Mouse (Mus musculus): ENCODE data around the gene Eng. TPM values are rescaled to one million over a fixed set of nuclear protein-coding genes. Genes with fewer than 3 reads are reported as not detected.

The Eng gene
- total RNA-seq, 2 experiments from 2014 or later, result 152 to 166 TPM

GRCm38 (mm10) chr2:32673176-32673917, 27.0 kb downstream of the Eng start:
- intact Hi-C loops (cut with DNase I), result no loop called here
- no peak for DNase-seq

DNA sequence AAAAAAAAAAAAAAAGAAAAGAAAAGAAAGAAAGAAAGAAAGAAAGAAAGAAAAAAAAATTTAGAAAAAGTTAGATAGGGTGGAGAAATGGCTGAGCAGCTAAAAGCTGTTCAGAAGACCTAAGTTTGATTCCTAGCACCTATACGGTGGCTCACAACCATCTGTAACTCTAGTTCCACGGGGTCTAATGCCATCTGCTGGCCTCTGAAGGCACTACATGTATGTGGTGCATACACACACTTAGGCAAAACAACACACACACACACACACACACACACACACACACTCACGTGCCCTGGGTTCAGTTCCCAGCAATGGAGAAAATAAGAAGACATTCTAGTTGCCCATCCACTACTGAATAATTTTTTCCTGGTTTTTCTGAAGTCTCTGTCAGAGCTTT, 30.4 kb downstream of the Eng start:
- intact Hi-C loops (cut with DNase I), result no loop called here

DNA sequence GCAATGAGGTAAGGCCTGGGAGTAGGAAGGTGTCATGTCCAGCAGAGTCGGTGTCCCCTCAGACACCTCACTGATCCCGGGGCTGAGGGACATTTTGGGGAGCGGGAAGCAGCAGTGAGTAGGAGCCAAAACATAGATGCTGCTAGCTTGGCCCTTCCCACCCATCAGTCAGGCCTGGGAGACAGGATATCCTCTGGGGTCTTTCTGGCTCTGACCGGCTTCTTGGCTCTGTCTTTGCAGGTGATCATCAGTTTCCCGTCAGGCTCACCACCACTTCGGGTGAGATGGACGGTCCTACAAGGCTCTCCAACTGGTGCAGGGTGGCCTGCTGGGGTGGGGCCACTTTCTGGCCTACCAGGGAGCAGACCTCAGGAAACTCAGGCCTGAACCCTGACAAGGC, 31.3 kb downstream of the Eng start:
- no peak for DNase-seq
- intact Hi-C loops (cut with DNase I), result no loop called here

More for the DNA sequence above, 30.4 kb downstream of the Eng start:
- DNase-seq, result no peak

GRCm38 (mm10) chr2:32680051-32680451, 33.7 kb downstream of the Eng start:
- intact Hi-C loops (cut with DNase I), result no loop called here
- peak; percentile 52 to 57 for DNase-seq

- no peak for DNase-seq
- intact Hi-C loops (cut with DNase I), result no loop called here
Observed at GRCm38 (mm10) chr2:32680961-32681650, 34.7 kb downstream of the Eng start.

DNA sequence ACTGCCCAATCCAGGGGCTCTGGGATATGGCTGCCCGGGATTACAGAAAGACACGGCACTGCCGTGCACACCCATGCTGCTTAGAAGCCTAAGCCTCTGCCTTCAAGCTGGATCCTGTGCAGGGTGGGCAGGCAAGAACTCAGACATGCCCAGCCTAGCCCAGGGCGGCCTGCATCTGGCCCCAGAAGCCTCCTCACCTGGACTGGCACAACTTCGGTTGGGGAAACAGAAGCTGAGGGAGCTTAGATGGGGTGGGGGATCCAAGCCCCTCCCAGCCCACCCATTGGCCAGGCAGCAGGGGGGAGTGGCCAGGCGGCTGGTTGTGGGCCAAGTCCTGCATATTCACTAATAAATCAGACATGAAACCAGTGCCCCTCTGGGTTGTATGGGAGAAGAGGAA, 35.4 kb downstream of the Eng start:
- intact Hi-C loops (cut with DNase I), result no loop called here

DNA sequence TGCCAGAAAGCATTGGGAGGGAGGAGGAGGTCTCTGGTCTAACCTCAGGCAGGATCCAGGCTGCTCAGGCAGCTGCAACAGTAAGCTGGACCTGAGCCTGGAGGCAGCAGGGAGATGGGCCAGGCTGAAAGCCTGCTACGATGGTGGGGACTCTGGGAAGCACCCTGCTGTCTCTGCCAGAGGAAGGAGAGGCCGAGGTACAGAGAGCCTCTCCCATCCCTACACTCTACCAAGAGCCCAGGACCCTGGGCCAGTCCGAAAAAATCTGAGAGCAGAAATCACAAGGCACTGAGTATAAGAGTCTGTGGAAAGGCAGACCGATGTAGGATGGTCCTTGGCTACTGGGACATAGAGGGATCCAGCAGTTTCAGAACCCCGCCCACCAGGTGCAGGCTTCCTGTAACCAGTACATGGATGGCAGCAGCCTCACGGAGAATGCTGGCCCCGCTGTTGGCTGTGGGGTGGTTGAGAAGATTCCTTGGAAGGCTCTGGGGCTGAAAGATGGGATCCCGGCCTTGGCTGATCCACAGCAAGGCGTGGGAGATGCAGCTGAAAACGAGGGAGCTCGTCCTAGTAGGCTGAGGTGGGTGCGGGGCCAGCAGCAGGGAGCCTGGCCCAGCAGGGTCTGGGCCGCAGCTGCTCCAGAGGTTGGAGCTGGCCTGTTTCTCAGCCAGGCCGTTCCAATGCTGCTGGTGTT, 36.5 kb downstream of the Eng start:
- peak; percentile 43 to 45 for DNase-seq
- intact Hi-C loops (cut with DNase I), result no loop called here

More for the DNA sequence above, 35.4 kb downstream of the Eng start:
- no peak for DNase-seq

DNA sequence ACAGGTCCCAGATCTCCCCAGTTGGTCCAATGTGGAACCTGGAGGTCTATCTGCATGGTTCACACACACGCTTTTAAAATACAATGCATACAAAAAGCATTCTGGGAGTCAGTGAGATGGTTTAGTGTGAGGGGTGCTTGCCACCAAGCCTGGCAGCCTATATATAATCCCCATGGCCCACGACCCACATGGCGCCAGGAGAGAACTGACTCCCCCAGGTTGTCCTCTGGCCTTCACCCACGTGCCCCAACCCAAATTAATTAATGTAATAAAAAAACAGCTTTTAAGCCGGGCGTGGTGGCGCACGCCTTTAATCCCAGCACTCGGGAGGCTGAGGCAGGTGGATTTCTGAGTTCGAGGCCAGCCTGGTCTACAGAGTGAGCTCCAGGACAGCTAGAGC, 37.3 kb downstream of the Eng start:
- DNase-seq, result no peak
- intact Hi-C loops (cut with DNase I), result no loop called here

- intact Hi-C loops (cut with DNase I), result no loop called here
- no peak for DNase-seq
Observed at GRCm38 (mm10) chr2:32684681-32685428, 38.5 kb downstream of the Eng start.

GRCm38 (mm10) chr2:32685807-32686206, 39.4 kb downstream of the Eng start:
- intact Hi-C loops (cut with DNase I), result no loop called here
- no peak for DNase-seq

DNA sequence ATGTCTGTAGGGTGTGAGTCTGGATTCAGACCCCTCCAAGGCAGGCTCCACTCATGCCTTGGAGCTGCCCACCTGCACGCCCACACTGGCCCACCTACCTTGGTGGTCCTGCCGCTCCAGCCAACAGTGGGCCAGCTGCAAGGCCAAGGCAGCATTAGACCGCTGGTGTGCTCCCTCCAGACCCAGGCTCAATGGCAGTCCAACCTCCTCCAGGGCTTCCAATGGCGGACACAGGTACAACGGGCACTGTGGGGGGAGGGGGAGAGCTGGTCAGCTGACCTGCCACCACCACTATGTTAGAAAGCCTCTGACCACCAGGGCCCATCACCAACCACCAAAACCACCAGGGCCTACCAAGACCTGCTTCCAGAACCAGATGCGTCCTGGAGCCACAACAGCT, 40.2 kb downstream of the Eng start:
- intact Hi-C loops (cut with DNase I), result no loop called here
- no peak for DNase-seq

- no peak for DNase-seq
- intact Hi-C loops (cut with DNase I), result no loop called here
Observed at GRCm38 (mm10) chr2:32687562-32687961, 41.2 kb downstream of the Eng start.

GRCm38 (mm10) chr2:32689420-32689819, 43.0 kb downstream of the Eng start:
- DNase-seq, result peak; percentile 91 to 95
- intact Hi-C loops (cut with DNase I), result loop anchor here (1.0 kb wide), 2 partner anchors 58 to 106 kb away; no protein-coding TSS in a partner anchor

DNA sequence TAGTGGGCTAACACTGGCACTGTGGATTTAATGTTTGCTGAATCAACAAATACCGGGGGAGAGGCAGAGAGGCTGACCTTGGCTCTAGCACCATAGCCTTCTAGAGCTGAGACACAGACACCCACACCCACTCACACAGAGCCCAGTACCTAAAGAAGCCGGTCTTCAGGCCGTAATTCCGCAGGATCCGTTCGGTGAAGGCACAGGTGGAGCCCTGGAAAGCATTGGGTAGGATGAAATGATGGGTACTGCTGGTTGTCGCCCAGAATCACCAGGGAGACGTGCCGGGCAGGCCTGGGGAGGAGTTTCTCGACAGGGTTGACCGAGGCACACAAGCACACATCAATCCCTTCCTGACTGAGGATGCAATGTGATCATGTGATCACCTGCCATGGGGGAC, 44.6 kb downstream of the Eng start:
- DNase-seq, result no peak
- intact Hi-C loops (cut with DNase I), result no loop called here

GRCm38 (mm10) chr2:32692496-32692895, 46.1 kb downstream of the Eng start:
- intact Hi-C loops (cut with DNase I), result no loop called here

GRCm38 (mm10) chr2:32693282-32693681, 46.9 kb downstream of the Eng start:
- intact Hi-C loops (cut with DNase I), result no loop called here

More at GRCm38 (mm10) chr2:32692496-32692895, 46.1 kb downstream of the Eng start:
- no peak for DNase-seq

GRCm38 (mm10) chr2:32693823-32694411, 47.5 kb downstream of the Eng start:
- intact Hi-C loops (cut with DNase I), result no loop called here
- DNase-seq, result peak; percentile 97 to 98

More at GRCm38 (mm10) chr2:32693282-32693681, 46.9 kb downstream of the Eng start:
- peak in 1 of 2 experiments; percentile 37 for DNase-seq

- intact Hi-C loops (cut with DNase I), result no loop called here
- no peak for DNase-seq
Observed at GRCm38 (mm10) chr2:32694691-32695090, 48.3 kb downstream of the Eng start.

- intact Hi-C loops (cut with DNase I), result no loop called here
- no peak for DNase-seq
Observed at GRCm38 (mm10) chr2:32699680-32700079, 53.3 kb downstream of the Eng start.
